Mouse (Mus musculus) cerebellum, adult 2 months (tissue): Measurements from ENCODE around the gene Snx11. TPM values are rescaled to one million over a fixed set of nuclear protein-coding genes. Genes with fewer than 3 reads are reported as not detected.

Experiments
- DNase-seq, 2 experiments: peaks; one replicate each; pipeline ENCODE4 v3.0.0; 2021
- H3K27ac ChIP-seq: fragments of 200-500 bp; 2 replicates; pipeline ENCODE4 v1.5.1; 2012; ENCODE audit warnings: low read length, control low read depth, inconsistent platforms; ENCODE audit not compliant: insufficient read depth
- H3K27me3 ChIP-seq: fragments of 200-500 bp; 2 replicates; pipeline ENCODE4 v1.6.1; 2012; ENCODE audit warnings: inconsistent platforms, mild to moderate bottlenecking, low read length, moderate library complexity; ENCODE audit not compliant: control insufficient read depth, insufficient read depth
- H3K4me1 ChIP-seq: fragments of 200-500 bp; 2 replicates; pipeline ENCODE4 v1.6.1; 2011; ENCODE audit warnings: low read length; ENCODE audit not compliant: control insufficient read depth, insufficient read depth
- H3K4me3 ChIP-seq: fragments of 200-500 bp; replicated peaks from 2 replicates; pipeline ENCODE3; 2011; ENCODE audit warnings: mild to moderate bottlenecking, low read depth, low read length, control low read depth; ENCODE audit not compliant: insufficient read depth
- CTCF ChIP-seq: fragments of 200-500 bp; IDR thresholded peaks from 2 replicates; pipeline ENCODE4 v1.5.1; 2011; ENCODE audit warnings: low read depth, mild to moderate bottlenecking, control low read depth, low read length, moderate library complexity, borderline replicate concordance; ENCODE audit not compliant: insufficient read depth
- POLR2A ChIP-seq: fragments of 200-500 bp; IDR thresholded peaks from 2 replicates; pipeline ENCODE4 v1.6.1; 2011; ENCODE audit warnings: low read length, control low read depth, borderline replicate concordance; ENCODE audit not compliant: insufficient read depth
- WGBS: fragments of 180-500 bp; shearing (Covaris S2); methylation state at CpG from one replicate; pipeline ENCODE4 v1.1.7; 2018; 5-methylcytosine and 5-hydroxymethylcytosine counted together
- polyA plus RNA-seq: library from polyadenylated mRNA; depleted of rRNA; stranded (reverse); fragments of >200 nt; gene quantifications from 2 replicates; pipeline ENCODE4 v1.2.3, GENCODE M21; 2012; rRNA removed

Gene Snx11
- polyA plus RNA-seq, 1 experiment, result 38.5 TPM

DNA sequence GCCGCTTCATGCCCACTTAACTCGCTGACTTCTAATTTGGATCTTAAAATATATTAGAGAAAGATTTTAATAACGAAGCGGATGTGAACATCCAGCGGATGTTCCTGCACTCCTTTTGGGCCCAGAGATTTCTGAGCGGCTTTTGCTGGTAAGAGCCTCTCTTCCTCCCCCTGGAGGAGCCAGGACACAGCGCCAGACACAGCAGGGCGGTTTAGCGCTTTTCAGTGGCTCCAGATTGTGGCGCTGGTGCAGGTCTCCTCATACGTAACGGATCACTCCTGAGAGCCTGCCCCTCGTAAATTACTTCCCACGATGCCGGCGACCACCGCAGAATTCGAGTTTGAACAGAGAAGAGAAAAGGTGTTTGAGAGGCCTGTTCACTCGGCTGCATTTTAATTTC lies 41.5 kb downstream of the Snx11 start:
- peak; percentile 83 to 85 for DNase-seq
- 2% methylated on average over 19 of the region's 19 CpGs for WGBS
- Histone ChIP-seq H3K4me3 (peak overlapping the region; percentile 60), H3K27me3 (no peaks in the 10 kb centered on the region), H3K4me1 (peaks cover 5% of the 10 kb centered on the region), H3K27ac (0 out of 2 replicates have a peak overlapping the region, but pooled peaks have one; percentile 2)
- TF ChIP-seq POLR2A (no peak), CTCF (peak; percentile 40; the same call in 1 of the 2 replicates)

GRCm38 (mm10) chr11:96732657-96733056 lies 44.7 kb downstream of the Snx11 start:
- TF ChIP-seq POLR2A (no peak), CTCF (no peak)

GRCm38 (mm10) chr11:96730327-96730726 lies 47.0 kb downstream of the Snx11 start:
- DNase-seq, result no peak
- no peak overlapping the region for H3K27ac ChIP-seq
- no peak for TF ChIP-seq POLR2A
- TF ChIP-seq CTCF, result no peak
- H3K4me1 ChIP-seq, result peaks cover 2% of the 10 kb centered on the region
- no peak overlapping the region for H3K4me3 ChIP-seq
- 47% methylated on average over 5 of the region's 5 CpGs for WGBS
- no peaks in the 10 kb centered on the region; the same call in 1 of the 2 replicates for H3K27me3 ChIP-seq

More at GRCm38 (mm10) chr11:96732657-96733056, 44.7 kb downstream of the Snx11 start:
- Histone ChIP-seq H3K27ac (no peak overlapping the region), H3K4me1 (peaks cover 5% of the 10 kb centered on the region), H3K27me3 (no peaks in the 10 kb centered on the region), H3K4me3 (no peak overlapping the region)
- 79% methylated on average over 4 of the region's 4 CpGs for WGBS
- no peak for DNase-seq

GRCm38 (mm10) chr11:96729462-96729861 lies 47.9 kb downstream of the Snx11 start:
- Histone ChIP-seq H3K4me3 (no peak overlapping the region), H3K4me1 (no peaks in the 10 kb centered on the region), H3K27ac (no peak overlapping the region), H3K27me3 (no peaks in the 10 kb centered on the region; the same call in 1 of the 2 replicates)
- 6% methylated on average over 9 of the region's 9 CpGs for WGBS
- TF ChIP-seq POLR2A (no peak), CTCF (peak; percentile 24; the same call in 1 of the 2 replicates)
- no peak for DNase-seq

- no peak for TF ChIP-seq POLR2A
- TF ChIP-seq CTCF, result no peak
- H3K27ac ChIP-seq, result no peak overlapping the region
- WGBS, result 93% methylated on average over 2 of the region's 2 CpGs
- no peak overlapping the region for H3K4me3 ChIP-seq
- no peaks in the 10 kb centered on the region for H3K4me1 ChIP-seq
- no peaks in the 10 kb centered on the region; the same call in 1 of the 2 replicates for H3K27me3 ChIP-seq
- DNase-seq, result no peak
Measured at GRCm38 (mm10) chr11:96728577-96728976, 48.8 kb downstream of the Snx11 start.

GRCm38 (mm10) chr11:96725833-96726232 lies 51.5 kb downstream of the Snx11 start:
- no peaks in the 10 kb centered on the region for H3K4me1 ChIP-seq
- DNase-seq, result no peak
- H3K27me3 ChIP-seq, result no peaks in the 10 kb centered on the region; the same call in 1 of the 2 replicates
- 92% methylated on average over 1 of the region's 1 CpGs for WGBS
- no peak overlapping the region for H3K27ac ChIP-seq
- H3K4me3 ChIP-seq, result no peak overlapping the region
- TF ChIP-seq CTCF (no peak), POLR2A (no peak)

DNA sequence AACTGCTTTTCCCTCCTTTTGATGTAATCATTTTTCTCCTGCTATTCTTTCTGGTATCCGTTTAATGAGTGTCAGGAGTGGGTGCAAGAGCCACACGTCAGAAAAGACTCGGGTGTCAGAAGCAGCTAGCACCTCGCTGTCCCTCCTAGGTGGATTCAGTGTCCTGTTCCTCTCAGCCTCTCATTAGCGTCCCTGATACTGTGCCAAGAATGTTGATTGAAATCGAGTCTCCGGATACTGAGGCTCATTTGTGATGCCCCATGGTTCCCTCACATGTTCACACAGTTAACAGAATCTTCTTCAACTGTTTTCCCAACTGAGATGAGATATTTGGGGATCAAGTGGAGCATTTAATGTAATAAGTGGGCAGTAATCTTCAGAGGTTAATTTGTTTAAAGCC lies 58.8 kb downstream of the Snx11 start:
- Histone ChIP-seq H3K4me3 (no peak overlapping the region), H3K27me3 (no peaks in the 10 kb centered on the region), H3K4me1 (no peaks in the 10 kb centered on the region), H3K27ac (no peak overlapping the region)
- 21% methylated on average over 7 of the region's 7 CpGs for WGBS
- TF ChIP-seq CTCF (no peak), POLR2A (no peak)
- no peak for DNase-seq

Other genes starting within 250 kb of the Snx11 start
- 37.9 and 40.7 TPM in 2 replicates for gene Cbx1, start 11.6 kb upstream of the Snx11 start, polyA plus RNA-seq
- gene Nfe2l1, start 52.4 kb upstream of the Snx11 start, polyA plus RNA-seq, result 183 and 215 TPM in 2 replicates
- gene Copz2, start 72.3 kb upstream of the Snx11 start, polyA plus RNA-seq, result 9.5 and 10.9 TPM in 2 replicates
- gene Cdk5rap3, start 138.9 kb upstream of the Snx11 start, polyA plus RNA-seq, result 40.7 and 41.2 TPM in 2 replicates
- not detected in 2 replicates for gene Prr15l, start 150.5 kb upstream of the Snx11 start, polyA plus RNA-seq
- gene Pnpo, start 166.4 kb upstream of the Snx11 start, polyA plus RNA-seq, result 55.4 and 59.5 TPM in 2 replicates
- gene Sp2, start 205.4 kb upstream of the Snx11 start, polyA plus RNA-seq, result 15.4 and 18.4 TPM in 2 replicates
- 1.4 and 2.1 TPM in 2 replicates for gene Sp6, start 235.8 kb upstream of the Snx11 start, polyA plus RNA-seq